Mouse (Mus musculus): ENCODE results near the gene Ercc6l. TPM values are rescaled to one million over a fixed set of nuclear protein-coding genes. Genes with fewer than 3 reads are reported as not detected.

The Ercc6l gene
- polyA plus RNA-seq, 1 experiment, result 0.44 TPM

- Histone ChIP-seq H3K27ac (ENCODE audit: control insufficient read depth, insufficient read depth, low read depth, low read length) (no peak overlapping the region), H3K36me3 (ENCODE audit: control insufficient read depth, insufficient read depth, low read length) (no peaks in the 10 kb centered on the region), H3K27me3 (ENCODE audit: control insufficient read depth, insufficient read depth, low read length) (no peaks in the 10 kb centered on the region), H3K4me3 (ENCODE audit: control insufficient read depth, low read depth, low read length) (no peak overlapping the region), H3K4me1 (ENCODE audit: control insufficient read depth, insufficient read depth, low read length) (no peaks in the 10 kb centered on the region)
- no peak for TF ChIP-seq CTCF (IDR thresholded peaks at IDR 0.05; ENCODE audit: control insufficient read depth, insufficient read depth, insufficient replicate concordance, low read depth, low read length)
Observed at GRCm38 (mm10) chrX:102175538-102176287, 18.8 kb upstream of the Ercc6l start.

DNA sequence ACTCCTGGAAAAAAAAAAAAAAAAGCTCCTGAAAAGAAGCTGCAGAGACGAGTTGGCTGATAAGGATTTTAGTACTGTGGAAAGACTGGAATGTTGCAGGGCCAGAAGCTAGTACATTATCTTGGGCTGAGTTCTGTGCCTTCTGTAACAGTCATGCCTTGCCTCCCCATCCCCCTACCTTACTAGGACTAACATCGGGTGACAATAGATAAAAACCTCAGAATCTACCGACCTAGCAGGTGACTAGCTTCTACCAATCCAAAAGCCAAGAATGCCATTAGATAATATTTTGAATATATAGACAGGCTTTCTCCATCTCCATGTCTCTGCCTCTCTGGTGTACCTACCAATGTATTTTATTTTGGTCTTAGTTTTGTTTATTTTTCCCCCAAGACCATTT lies 14.0 kb upstream of the Ercc6l start:
- Histone ChIP-seq H3K27me3 (ENCODE audit: control insufficient read depth, insufficient read depth, low read length) (no peaks in the 10 kb centered on the region), H3K4me3 (ENCODE audit: control insufficient read depth, low read depth, low read length) (no peak overlapping the region), H3K27ac (ENCODE audit: control insufficient read depth, insufficient read depth, low read depth, low read length) (no peak overlapping the region), H3K4me1 (ENCODE audit: control insufficient read depth, insufficient read depth, low read length) (no peaks in the 10 kb centered on the region), H3K36me3 (ENCODE audit: control insufficient read depth, insufficient read depth, low read length) (no peaks in the 10 kb centered on the region)
- TF ChIP-seq CTCF (IDR thresholded peaks at IDR 0.05; ENCODE audit: control insufficient read depth, insufficient read depth, insufficient replicate concordance, low read depth, low read length) (no peak), POLR2A (IDR thresholded peaks at IDR 0.05; ENCODE audit: control insufficient read depth, low read depth, low read length) (no peak)

DNA sequence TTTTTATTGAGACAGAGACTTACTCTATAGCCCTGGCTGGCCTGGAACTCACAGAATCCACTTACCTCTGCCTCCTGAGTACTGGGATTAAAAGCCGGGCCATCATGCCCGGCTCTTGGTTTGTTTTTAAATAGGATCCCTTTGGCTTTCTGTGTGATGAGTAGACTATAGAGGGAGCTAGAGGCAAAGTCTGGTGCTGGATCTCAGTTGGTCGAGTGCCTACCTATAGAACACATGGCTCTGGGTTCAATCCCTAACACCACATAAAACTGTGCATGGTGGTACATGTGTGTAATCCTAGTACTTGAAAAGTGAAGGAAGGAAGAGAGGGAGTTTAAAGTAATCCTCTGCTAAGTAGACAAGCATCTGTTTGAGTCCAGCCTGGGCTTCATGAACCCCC lies 13.2 kb upstream of the Ercc6l start:
- Histone ChIP-seq H3K4me3 (ENCODE audit: control insufficient read depth, low read depth, low read length) (no peak overlapping the region), H3K36me3 (ENCODE audit: control insufficient read depth, insufficient read depth, low read length) (no peaks in the 10 kb centered on the region), H3K27ac (ENCODE audit: control insufficient read depth, insufficient read depth, low read depth, low read length) (no peak overlapping the region), H3K4me1 (ENCODE audit: control insufficient read depth, insufficient read depth, low read length) (no peaks in the 10 kb centered on the region), H3K27me3 (ENCODE audit: control insufficient read depth, insufficient read depth, low read length) (no peaks in the 10 kb centered on the region)
- TF ChIP-seq POLR2A (IDR thresholded peaks at IDR 0.05; ENCODE audit: control insufficient read depth, low read depth, low read length), result no peak
- no peak for TF ChIP-seq CTCF (IDR thresholded peaks at IDR 0.05; ENCODE audit: control insufficient read depth, insufficient read depth, insufficient replicate concordance, low read depth, low read length)

DNA sequence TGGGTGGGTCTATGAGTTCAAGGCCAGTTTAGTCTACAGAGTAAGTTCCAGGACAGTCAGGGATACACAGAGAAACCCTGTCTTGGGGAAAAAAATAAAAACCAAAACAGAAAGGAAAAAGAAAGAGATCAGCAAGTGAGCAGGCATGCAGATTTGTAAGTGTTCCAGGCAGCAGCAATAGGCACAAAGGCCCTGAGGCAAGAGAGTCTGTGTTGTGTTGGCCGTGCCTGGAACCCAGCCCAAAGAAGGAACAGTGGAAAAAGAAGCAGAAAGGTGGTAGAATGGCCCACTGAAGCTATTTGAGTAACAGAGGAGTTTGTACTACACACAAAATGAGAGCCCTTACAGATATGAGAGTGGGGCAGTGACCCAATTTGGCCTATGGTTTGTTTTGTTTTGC lies 12.8 kb upstream of the Ercc6l start:
- Histone ChIP-seq H3K4me3 (ENCODE audit: control insufficient read depth, low read depth, low read length) (no peak overlapping the region), H3K27me3 (ENCODE audit: control insufficient read depth, insufficient read depth, low read length) (no peaks in the 10 kb centered on the region), H3K4me1 (ENCODE audit: control insufficient read depth, insufficient read depth, low read length) (no peaks in the 10 kb centered on the region), H3K27ac (ENCODE audit: control insufficient read depth, insufficient read depth, low read depth, low read length) (no peak overlapping the region), H3K36me3 (ENCODE audit: control insufficient read depth, insufficient read depth, low read length) (no peaks in the 10 kb centered on the region)
- TF ChIP-seq CTCF (IDR thresholded peaks at IDR 0.05; ENCODE audit: control insufficient read depth, insufficient read depth, insufficient replicate concordance, low read depth, low read length), result no peak
- no peak for TF ChIP-seq POLR2A (IDR thresholded peaks at IDR 0.05; ENCODE audit: control insufficient read depth, low read depth, low read length)

DNA sequence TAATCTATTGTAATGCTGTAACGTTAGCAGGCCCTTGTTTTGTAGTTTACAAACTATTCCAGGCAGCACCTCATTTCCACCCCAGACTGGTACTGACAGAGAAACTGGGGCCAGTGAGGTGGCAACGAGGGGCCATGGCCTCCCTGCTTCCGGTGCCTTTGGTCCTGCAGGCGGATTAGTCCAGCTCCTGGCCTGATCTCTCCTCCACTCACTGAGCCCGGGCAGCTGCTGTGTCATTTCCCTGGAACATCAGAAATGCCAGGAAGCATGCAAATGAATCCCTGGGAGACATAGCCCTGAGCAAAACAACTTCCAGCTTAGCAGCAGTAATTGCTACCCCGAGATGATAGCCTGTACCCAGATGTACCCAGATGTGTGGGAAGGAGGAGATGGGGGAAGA lies 10.1 kb upstream of the Ercc6l start:
- no peaks in the 10 kb centered on the region for H3K36me3 ChIP-seq (ENCODE audit: control insufficient read depth, insufficient read depth, low read length)
- no peaks in the 10 kb centered on the region for H3K4me1 ChIP-seq (ENCODE audit: control insufficient read depth, insufficient read depth, low read length)
- no peaks in the 10 kb centered on the region for H3K27me3 ChIP-seq (ENCODE audit: control insufficient read depth, insufficient read depth, low read length)
- H3K4me3 ChIP-seq (ENCODE audit: control insufficient read depth, low read depth, low read length), result no peak overlapping the region
- no peak overlapping the region for H3K27ac ChIP-seq (ENCODE audit: control insufficient read depth, insufficient read depth, low read depth, low read length)
- no peak for TF ChIP-seq CTCF (IDR thresholded peaks at IDR 0.05; ENCODE audit: control insufficient read depth, insufficient read depth, insufficient replicate concordance, low read depth, low read length)
- no peak for TF ChIP-seq POLR2A (IDR thresholded peaks at IDR 0.05; ENCODE audit: control insufficient read depth, low read depth, low read length)

- Histone ChIP-seq H3K4me1 (ENCODE audit: control insufficient read depth, insufficient read depth, low read length) (no peaks in the 10 kb centered on the region), H3K4me3 (ENCODE audit: control insufficient read depth, low read depth, low read length) (no peak overlapping the region), H3K36me3 (ENCODE audit: control insufficient read depth, insufficient read depth, low read length) (no peaks in the 10 kb centered on the region), H3K27me3 (ENCODE audit: control insufficient read depth, insufficient read depth, low read length) (no peaks in the 10 kb centered on the region), H3K27ac (ENCODE audit: control insufficient read depth, insufficient read depth, low read depth, low read length) (no peak overlapping the region)
- no peak for TF ChIP-seq CTCF (IDR thresholded peaks at IDR 0.05; ENCODE audit: control insufficient read depth, insufficient read depth, insufficient replicate concordance, low read depth, low read length)
- no peak for TF ChIP-seq POLR2A (IDR thresholded peaks at IDR 0.05; ENCODE audit: control insufficient read depth, low read depth, low read length)
Observed at GRCm38 (mm10) chrX:102166521-102166920, 9.6 kb upstream of the Ercc6l start.

- no peaks in the 10 kb centered on the region for H3K27me3 ChIP-seq (ENCODE audit: control insufficient read depth, insufficient read depth, low read length)
Observed at GRCm38 (mm10) chrX:102163529-102163928, 6.6 kb upstream of the Ercc6l start.

More at GRCm38 (mm10) chrX:102163529-102163928, 6.6 kb upstream of the Ercc6l start:
- H3K4me3 ChIP-seq (ENCODE audit: control insufficient read depth, low read depth, low read length), result no peak overlapping the region
- H3K4me1 ChIP-seq (ENCODE audit: control insufficient read depth, insufficient read depth, low read length), result no peaks in the 10 kb centered on the region
- no peak for TF ChIP-seq POLR2A (IDR thresholded peaks at IDR 0.05; ENCODE audit: control insufficient read depth, low read depth, low read length)
- no peak for TF ChIP-seq CTCF (IDR thresholded peaks at IDR 0.05; ENCODE audit: control insufficient read depth, insufficient read depth, insufficient replicate concordance, low read depth, low read length)
- no peaks in the 10 kb centered on the region for H3K36me3 ChIP-seq (ENCODE audit: control insufficient read depth, insufficient read depth, low read length)
- no peak overlapping the region for H3K27ac ChIP-seq (ENCODE audit: control insufficient read depth, insufficient read depth, low read depth, low read length)
